7 mouse cellular contexts compared by ENCODE assay signal in the genomic region with DNA sequence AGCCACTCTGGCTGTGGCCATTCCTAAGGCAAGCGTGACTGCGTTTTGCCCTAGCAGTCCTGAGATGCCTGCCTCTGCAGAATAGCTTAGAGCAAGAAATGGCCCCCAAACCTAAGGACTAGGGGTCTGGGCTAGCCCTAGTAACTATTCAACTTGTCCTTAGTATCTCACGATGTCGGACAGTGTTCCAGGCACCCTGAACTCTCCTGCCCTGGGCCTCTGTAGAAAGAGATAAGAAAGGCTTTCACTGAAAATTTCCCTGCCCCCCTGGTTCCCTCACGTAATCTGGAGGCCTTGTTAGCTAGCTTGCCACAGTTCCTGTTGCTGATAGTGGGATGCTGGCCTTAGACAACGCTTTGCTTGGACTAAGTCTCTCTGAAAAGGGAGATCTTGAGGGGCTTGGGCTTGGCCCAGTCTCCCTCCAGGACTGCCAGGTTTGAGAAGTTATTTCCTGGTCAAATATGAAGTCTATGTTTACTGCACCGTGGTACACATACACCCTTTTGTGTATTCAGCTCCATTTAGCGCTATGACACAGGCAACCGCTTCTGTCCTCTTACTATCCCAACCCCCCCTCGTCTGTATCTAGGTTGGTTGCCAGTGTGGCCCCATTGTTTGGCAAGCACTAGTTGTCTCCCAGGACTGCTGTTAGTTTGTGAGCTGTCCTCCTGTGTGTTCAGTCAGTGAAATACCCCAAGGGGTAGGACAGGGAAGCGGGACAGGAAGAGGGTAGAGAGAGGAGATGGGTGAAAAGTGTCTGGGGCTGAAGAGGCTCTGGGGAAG.
DNase-seq lines count a peak whose midpoint lies in the region; ATAC-seq and TF ChIP-seq lines count a peak whose summit lies in the region.

No protein-coding gene starts in this region.

- peak overlapping the region; percentile 76 for H3K9ac ChIP-seq in liver, embryonic 16.5 days (ENCODE audit: low read depth, low read length)

- peak overlapping the region; percentile 92 for H3K27ac ChIP-seq in liver, embryonic 16.5 days (ENCODE audit: low read length)

- peak; percentile 75 for DNase-seq in G1E (ENCODE audit: low spot score)
- peak; percentile 93 for DNase-seq in c-Kit-positive CD71-positive TER-119-positive erythroid progenitor cells, embryonic 14.5 days (ENCODE audit: low spot score)
- peak; percentile 13 for DNase-seq in heart, postnatal 4 days
- DNase-seq in spleen, adult 12 weeks (ENCODE audit: low spot score) = peak; percentile 55
- no peak for DNase-seq in urinary bladder, postnatal 4 days (ENCODE audit: low spot score in 2 of 2)
- no peak for DNase-seq in layer of hippocampus, adult 9-10 months (ENCODE audit: low spot score)

- no peaks in the 10 kb centered on the region for H3K36me3 ChIP-seq in G1E (replicated peaks)
- H3K36me3 ChIP-seq in liver, embryonic 16.5 days (ENCODE audit: control insufficient read depth, insufficient read depth) = no peaks in the 10 kb centered on the region

- H3K4me1 ChIP-seq in G1E (ENCODE audit: insufficient read depth, low read depth, low read length) = peaks cover 60% of the 10 kb centered on the region
- H3K4me1 ChIP-seq in liver, embryonic 16.5 days (ENCODE audit: control insufficient read depth, low read depth, low read length) = peaks cover 49% of the 10 kb centered on the region

- H3K4me3 ChIP-seq in G1E (ENCODE audit: low read depth, low read length) = peak overlapping the region; percentile 73
- H3K4me3 ChIP-seq in liver, embryonic 16.5 days (ENCODE audit: low read depth, low read length) = peak overlapping the region; percentile 56

- H3K9me3 ChIP-seq in G1E (replicated peaks) = no peaks in the 10 kb centered on the region
- no peaks in the 10 kb centered on the region for H3K9me3 ChIP-seq in liver, embryonic 16.5 days (replicated peaks; ENCODE audit: control insufficient read depth, low read length)

- ATAC-seq in G1E (ENCODE audit: extremely low read depth, insufficient number of reproducible peaks, low FRiP score, poor library complexity, severe bottlenecking) = peak; percentile 82
- ATAC-seq in liver, embryonic 16.5 days (ENCODE audit: low read depth) = peak; percentile 89

- WGBS in liver, embryonic 16.5 days (ENCODE audit: insufficient replicate concordance) = 10% methylated on average over 11 of the region's 11 CpGs

- H3K4me2 ChIP-seq in liver, embryonic 16.5 days (ENCODE audit: low read depth, low read length) = peak overlapping the region; percentile 91

- no peaks in the 10 kb centered on the region; the same call in 1 of the 2 replicates for H3K27me3 ChIP-seq in G1E (ENCODE audit: insufficient read depth, low read length)
- no peaks in the 10 kb centered on the region for H3K27me3 ChIP-seq in liver, embryonic 16.5 days (ENCODE audit: control insufficient read depth, insufficient read depth, low read depth, low read length)

- TF ChIP-seq CTCF in G1E (IDR thresholded peaks at IDR 0.05; ENCODE audit: low read depth, low read length) = no peak

Comparison
In these comparisons a context has a peak if more than half of its experiments do, and no peak if none do; other contexts are left out.
1. DNase-seq: peak in G1E (single experiment), c-Kit-positive CD71-positive TER-119-positive erythroid progenitor cells, embryonic 14.5 days (single experiment), heart, postnatal 4 days (single experiment) and spleen, adult 12 weeks (single experiment); none in urinary bladder, postnatal 4 days (0 of 2) and layer of hippocampus, adult 9-10 months (single experiment).